Mouse (Mus musculus): Measurements from ENCODE around the gene Fam216a. TPM values are rescaled to one million over a fixed set of nuclear protein-coding genes. Genes with fewer than 3 reads are reported as not detected.

Gene Fam216a
- total RNA-seq, 2 experiments from 2014 or later: 30.3 to 32.7 TPM

GRCm38 (mm10) chr5:122391178-122391785 is 19.1 kb upstream of the Fam216a start:
- DNase-seq: no peak

GRCm38 (mm10) chr5:122390671-122391070 is 18.5 kb upstream of the Fam216a start:
- DNase-seq: no peak

- DNase-seq: peak; percentile 36
Measured at GRCm38 (mm10) chr5:122390006-122390405, 17.8 kb upstream of the Fam216a start.

- peak; percentile 82 for DNase-seq
Measured at GRCm38 (mm10) chr5:122379374-122380155, 7.4 kb upstream of the Fam216a start.

- DNase-seq: no peak
Measured at GRCm38 (mm10) chr5:122378171-122378570, 6.0 kb upstream of the Fam216a start.

- DNase-seq: no peak
Measured at GRCm38 (mm10) chr5:122377101-122377833, 5.1 kb upstream of the Fam216a start.

- DNase-seq: no peak
Measured at GRCm38 (mm10) chr5:122372878-122373277, 714 bp upstream of the Fam216a start.

GRCm38 (mm10) chr5:122371591-122372191 is 473 bp downstream of the Fam216a start, which contains the start of gene Gpn3:
Gpn3 (plus strand) TSS chr5:122371876.
- peak; percentile 60 for DNase-seq

- no peak for DNase-seq
Measured at GRCm38 (mm10) chr5:122354492-122355067, 17.6 kb downstream of the Fam216a start.

GRCm38 (mm10) chr5:122353807-122354491 is 18.2 kb downstream of the Fam216a start, which contains the start of the genes Rad9b and Vps29:
Rad9b (minus strand) TSS chr5:122354233.
Vps29 (plus strand) TSS chr5:122354369.
- peak; percentile 99 for DNase-seq

- DNase-seq: no peak
Measured at GRCm38 (mm10) chr5:122345777-122346176, 26.4 kb downstream of the Fam216a start.

GRCm38 (mm10) chr5:122344260-122344659 is 27.9 kb downstream of the Fam216a start:
- peak; percentile 83 for DNase-seq

- no peak for DNase-seq
Measured at GRCm38 (mm10) chr5:122343768-122344167, 28.4 kb downstream of the Fam216a start.

GRCm38 (mm10) chr5:122342874-122343273 is 29.3 kb downstream of the Fam216a start:
- DNase-seq: no peak

- no peak for DNase-seq
Measured at GRCm38 (mm10) chr5:122336554-122337294, 35.4 kb downstream of the Fam216a start.

- no peak for DNase-seq
Measured at GRCm38 (mm10) chr5:122334682-122335081, 37.5 kb downstream of the Fam216a start.

- no peak for DNase-seq
Measured at GRCm38 (mm10) chr5:122330269-122330668, 41.9 kb downstream of the Fam216a start.

GRCm38 (mm10) chr5:122327283-122327682 is 44.9 kb downstream of the Fam216a start:
- no peak for DNase-seq

GRCm38 (mm10) chr5:122325477-122325876 is 46.7 kb downstream of the Fam216a start:
- no peak for DNase-seq

- peak; percentile 54 for DNase-seq
Measured at GRCm38 (mm10) chr5:122324608-122325431, 47.3 kb downstream of the Fam216a start.

Data from adrenal gland, postnatal 10 days (tissue).